Mouse (Mus musculus) limb, embryonic 12.5 days (tissue): ENCODE results near the gene Atf1. TPM values are rescaled to one million over a fixed set of nuclear protein-coding genes. Genes with fewer than 3 reads are reported as not detected.
A peak's percentile ranks its signal among the peaks of the same experiment; 100 is the strongest.

Experiments
- ATAC-seq: fragments of 200-750 bp; cut with Nextera tagmentation; 2 replicates; pipeline ENCODE4 v1.8.0; 2017; ENCODE audit warnings: low read depth, moderate TSS enrichment; ENCODE audit not compliant: insufficient number of reproducible peaks, insufficient read depth, low FRiP score, low TSS enrichment
- H3K27ac ChIP-seq: fragments of 300-500 bp; sonication (generic); 2 replicates; pipeline ENCODE4 v1.5.1; 2016; ENCODE audit warnings: mild to moderate bottlenecking, moderate library complexity
- H3K27me3 ChIP-seq: fragments of 300-500 bp; sonication (generic); 2 replicates; pipeline ENCODE4 v1.6.1; 2016; ENCODE audit warnings: mild to moderate bottlenecking, moderate library complexity
- H3K36me3 ChIP-seq: fragments of 300-500 bp; sonication (generic); 2 replicates; pipeline ENCODE4 v1.6.1; 2016; ENCODE audit warnings: mild to moderate bottlenecking, moderate library complexity
- H3K4me1 ChIP-seq: fragments of 300-500 bp; sonication (generic); replicated peaks from 2 replicates; pipeline ENCODE4 v1.6.1; 2016
- H3K4me2 ChIP-seq: fragments of 300-500 bp; sonication (generic); 2 replicates; pipeline ENCODE4 v1.6.1; 2016; ENCODE audit warnings: mild to moderate bottlenecking, moderate library complexity
- H3K4me3 ChIP-seq: fragments of 300-500 bp; sonication (generic); replicated peaks from 2 replicates; pipeline ENCODE4 v1.5.1; 2016; ENCODE audit warnings: mild to moderate bottlenecking
- H3K9ac ChIP-seq: fragments of 300-500 bp; sonication (generic); replicated peaks from 2 replicates; pipeline ENCODE4 v1.6.1; 2016; ENCODE audit warnings: mild to moderate bottlenecking, moderate library complexity
- H3K9me3 ChIP-seq: fragments of 300-500 bp; sonication (generic); 2 replicates; pipeline ENCODE4 v1.6.1; 2016; ENCODE audit warnings: mild to moderate bottlenecking, moderate library complexity
- WGBS: fragments of 180-500 bp; shearing (Covaris S2); methylation state at CpG from one replicate; pipeline ENCODE4 v1.1.7; 2016; 5-methylcytosine and 5-hydroxymethylcytosine counted together
- polyA plus RNA-seq: library from polyadenylated mRNA; unstranded; fragments of >200 nt; fragmentation: Nextera tagmentation; extraction: Ambion mirVana; gene quantifications from 2 replicates; pipeline ENCODE4 v1.2.1, GENCODE M21; 2016

Atf1 gene
- polyA plus RNA-seq, 1 experiment from 2014 or later: 53.0 TPM

DNA sequence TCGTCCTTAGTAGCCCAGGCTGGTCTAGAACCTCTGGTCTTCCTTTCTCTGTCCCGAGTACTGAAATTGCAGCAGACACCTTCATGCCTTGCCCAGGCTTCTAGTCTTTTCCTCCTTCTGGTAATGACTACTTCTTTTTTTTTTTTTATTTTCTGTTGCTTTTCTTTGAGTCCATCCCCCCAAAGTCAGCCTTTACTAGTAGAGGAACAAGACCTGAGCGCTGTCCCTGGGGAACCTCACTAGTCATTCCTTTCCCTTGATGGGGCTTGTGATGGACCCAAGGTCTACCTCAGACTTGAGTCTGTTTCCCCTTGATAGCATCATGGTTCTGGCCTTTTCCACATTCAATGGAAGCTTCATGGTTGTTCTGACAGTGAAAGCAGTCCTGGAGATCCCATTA, 9.6 kb upstream of the Atf1 start:
- Histone ChIP-seq H3K27me3 (no peaks in the 10 kb centered on the region), H3K9ac (no peak overlapping the region), H3K4me3 (no peak overlapping the region), H3K9me3 (peaks cover 7% of the 10 kb centered on the region), H3K4me1 (no peaks in the 10 kb centered on the region), H3K36me3 (peaks cover 36% of the 10 kb centered on the region), H3K4me2 (no peak overlapping the region), H3K27ac (no peak overlapping the region)
- WGBS: 88% methylated on average over 3 of the region's 3 CpGs
- ATAC-seq: no peak

DNA sequence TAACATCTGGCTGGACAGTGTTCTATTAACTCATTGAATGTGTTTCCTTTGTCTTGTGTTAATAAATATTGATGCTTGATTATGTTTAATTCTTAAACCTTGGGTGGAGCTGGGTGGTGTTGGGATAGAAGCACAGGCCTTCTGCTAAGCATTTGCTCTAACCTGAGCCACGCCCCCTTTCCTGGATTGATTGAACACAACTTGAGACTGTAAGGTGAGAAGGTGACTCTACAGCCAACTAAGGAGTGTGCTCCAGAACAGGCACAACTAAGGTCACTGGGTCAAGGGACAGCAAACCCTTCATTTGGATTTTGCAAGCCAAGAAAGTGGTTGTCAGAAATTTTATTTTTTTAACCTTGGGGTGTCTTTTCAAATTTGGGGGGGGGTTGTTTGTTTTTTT, 8.2 kb upstream of the Atf1 start:
- Histone ChIP-seq H3K4me3 (no peak overlapping the region), H3K4me2 (no peak overlapping the region), H3K4me1 (no peaks in the 10 kb centered on the region), H3K27me3 (no peaks in the 10 kb centered on the region), H3K9ac (no peak overlapping the region), H3K27ac (no peak overlapping the region), H3K36me3 (peaks cover 30% of the 10 kb centered on the region), H3K9me3 (peaks cover 18% of the 10 kb centered on the region)
- no peak for ATAC-seq
- 59% methylated on average over 1 of the region's 1 CpGs for WGBS

DNA sequence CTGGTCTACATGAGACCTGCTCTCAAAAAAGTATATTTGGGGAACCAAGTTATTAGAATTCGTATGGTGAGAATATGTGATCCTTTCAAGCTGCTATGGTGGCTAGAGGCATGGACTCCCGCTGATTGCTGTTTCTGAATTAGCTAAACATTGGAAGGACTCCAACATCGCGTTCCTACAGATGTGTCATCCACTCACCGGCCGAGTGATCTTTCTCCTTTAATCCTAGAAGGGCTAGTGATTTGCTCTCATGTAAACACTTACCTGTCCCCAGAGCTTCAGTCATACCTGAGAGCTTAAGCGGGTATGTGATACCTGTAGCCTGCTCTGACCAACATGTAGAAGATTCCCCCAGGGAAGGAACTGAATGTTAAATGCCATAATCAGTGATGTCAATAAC, 6.7 kb upstream of the Atf1 start:
- H3K36me3 ChIP-seq: peaks cover 27% of the 10 kb centered on the region
- no peaks in the 10 kb centered on the region for H3K27me3 ChIP-seq
- no peaks in the 10 kb centered on the region for H3K4me1 ChIP-seq
- H3K4me3 ChIP-seq: no peak overlapping the region
- 92% methylated on average over 7 of the region's 7 CpGs for WGBS
- H3K4me2 ChIP-seq: no peak overlapping the region
- ATAC-seq: no peak
- H3K27ac ChIP-seq: no peak overlapping the region
- H3K9ac ChIP-seq: no peak overlapping the region
- H3K9me3 ChIP-seq: peaks cover 18% of the 10 kb centered on the region

DNA sequence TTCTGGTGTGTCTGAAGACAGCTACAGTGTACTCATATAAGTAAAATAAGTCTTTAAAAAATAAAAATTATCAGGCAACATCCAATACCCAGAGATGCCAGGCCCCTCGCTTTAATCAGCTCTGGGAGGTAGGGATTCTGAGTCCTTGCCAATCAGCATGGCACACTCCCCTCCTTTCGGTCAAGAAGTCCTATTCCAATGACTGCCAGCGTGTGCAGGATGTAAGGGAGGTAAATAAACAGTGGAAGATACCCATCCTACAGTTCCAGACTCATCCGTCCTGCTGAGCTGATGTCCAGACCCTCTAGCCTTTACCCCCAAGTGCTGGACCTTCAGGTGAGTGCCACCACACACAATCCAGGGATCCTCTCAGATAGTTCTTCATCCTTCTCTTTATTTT, 2.2 kb upstream of the Atf1 start:
- no peak for ATAC-seq
- H3K9ac ChIP-seq: no peak overlapping the region

DNA sequence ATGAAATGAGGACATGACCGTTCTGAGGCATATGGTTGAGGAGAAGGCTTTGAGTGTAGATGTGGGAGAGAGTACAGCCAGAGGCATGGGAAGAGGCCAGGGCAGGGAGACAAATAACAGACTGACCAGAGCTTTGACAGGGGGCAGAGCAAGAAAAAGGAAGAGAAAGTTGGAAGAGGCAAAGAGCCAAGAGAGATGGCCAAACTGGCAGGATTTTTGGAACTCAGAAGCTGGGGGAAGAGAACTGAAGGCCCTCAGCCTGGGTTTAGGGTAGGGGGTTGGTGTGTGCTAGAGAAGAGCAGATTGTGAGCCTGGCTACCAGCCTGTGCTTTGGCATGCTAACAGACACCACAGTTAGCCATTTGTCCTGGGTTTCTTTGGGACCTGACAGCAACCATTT, 1.7 kb upstream of the Atf1 start:
- peaks cover 20% of the 10 kb centered on the region; the same call in 1 of the 2 replicates for H3K36me3 ChIP-seq
- H3K27ac ChIP-seq: no peak overlapping the region
- H3K4me1 ChIP-seq: peaks cover 14% of the 10 kb centered on the region
- 98% methylated on average over 1 of the region's 1 CpGs for WGBS
- no peak overlapping the region for H3K4me2 ChIP-seq
- H3K9ac ChIP-seq: no peak overlapping the region
- H3K4me3 ChIP-seq: no peak overlapping the region
- H3K9me3 ChIP-seq: peaks cover 18% of the 10 kb centered on the region
- H3K27me3 ChIP-seq: no peaks in the 10 kb centered on the region
- ATAC-seq: no peak

More for the DNA sequence above, 2.2 kb upstream of the Atf1 start:
- Histone ChIP-seq H3K27ac (no peak overlapping the region), H3K4me3 (no peak overlapping the region), H3K9me3 (peaks cover 18% of the 10 kb centered on the region), H3K4me2 (no peak overlapping the region), H3K36me3 (peaks cover 20% of the 10 kb centered on the region; the same call in 1 of the 2 replicates), H3K4me1 (peaks cover 14% of the 10 kb centered on the region), H3K27me3 (no peaks in the 10 kb centered on the region)
- 97% methylated on average over 4 of the region's 4 CpGs for WGBS

DNA sequence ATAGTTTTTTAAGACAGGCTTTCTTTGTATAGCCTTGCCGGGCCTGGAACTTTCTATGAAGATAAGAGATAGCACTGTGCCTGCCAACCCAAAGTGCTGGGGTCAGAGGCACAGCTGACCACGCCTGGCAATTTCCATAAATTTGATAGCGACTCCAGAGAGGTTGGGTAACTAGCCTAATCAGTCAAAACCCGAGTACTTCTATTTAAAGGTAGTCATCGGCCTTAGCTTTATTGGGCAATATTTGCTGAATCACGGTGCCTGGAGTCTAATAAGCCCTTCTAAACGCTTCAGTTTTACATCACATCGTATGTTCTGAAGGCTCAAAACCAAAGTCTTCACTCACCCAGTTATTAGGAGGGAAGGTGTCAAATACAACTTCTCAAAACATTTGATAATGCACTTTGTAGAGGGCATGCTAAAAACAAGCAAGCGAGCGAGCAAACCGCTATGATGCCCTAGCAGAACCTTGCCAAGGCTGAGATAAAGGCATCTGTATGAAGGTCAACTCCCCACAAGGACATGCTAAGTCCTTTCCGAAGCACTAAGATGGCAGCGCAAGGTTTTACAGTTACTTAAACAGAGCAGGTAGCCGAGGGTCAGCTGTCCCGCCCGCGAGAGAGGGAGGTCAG, 472 bp upstream of the Atf1 start:
- WGBS: 6% methylated on average over 17 of the region's 17 CpGs
- Histone ChIP-seq H3K27ac (peak overlapping the region; percentile 100), H3K36me3 (peaks cover 20% of the 10 kb centered on the region; the same call in 1 of the 2 replicates), H3K27me3 (no peaks in the 10 kb centered on the region), H3K4me1 (peaks cover 14% of the 10 kb centered on the region), H3K4me2 (peak overlapping the region; percentile 77), H3K9me3 (peaks cover 18% of the 10 kb centered on the region), H3K9ac (peak overlapping the region; percentile 99), H3K4me3 (peak overlapping the region; percentile 83)
- ATAC-seq: no peak

DNA sequence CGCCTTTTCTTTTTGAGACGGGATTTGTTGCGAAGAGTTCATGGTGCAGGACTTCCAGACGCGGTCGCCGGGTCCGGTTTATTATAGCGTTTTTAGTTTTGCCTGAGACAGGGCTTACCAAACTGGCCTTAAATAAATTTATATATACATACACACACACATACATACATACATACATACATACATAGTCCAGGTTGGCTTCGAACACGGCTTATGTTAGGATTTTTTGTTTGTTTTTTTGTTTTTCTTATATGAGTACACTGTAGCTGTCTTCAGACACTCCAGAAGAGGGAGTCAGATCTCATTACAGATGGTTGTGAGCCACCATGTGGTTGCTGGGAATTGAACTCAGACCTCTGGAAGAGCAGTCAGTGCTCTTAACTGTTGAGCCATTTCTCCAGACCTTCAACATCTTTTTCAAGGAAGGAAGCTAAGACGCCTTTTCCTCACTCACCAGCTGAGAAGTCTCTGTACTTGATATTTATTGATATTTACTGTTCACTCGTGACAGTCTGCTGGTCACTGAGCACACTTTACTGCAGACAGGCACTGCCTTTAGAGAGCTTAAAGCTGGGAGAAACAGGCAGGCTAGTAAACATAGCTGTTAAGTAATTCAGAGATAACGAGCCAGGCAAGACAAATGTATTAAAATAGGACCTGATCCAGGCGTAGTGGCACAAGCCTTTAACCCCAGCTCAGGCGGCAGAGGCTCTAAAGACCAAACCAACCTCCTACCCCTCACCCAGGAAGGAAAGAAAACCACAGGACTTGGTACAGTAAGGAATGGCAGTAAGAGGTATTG, 1.1 kb downstream of the Atf1 start:
- H3K36me3 ChIP-seq: peaks cover 25% of the 10 kb centered on the region
- peak overlapping the region; percentile 83 for H3K4me3 ChIP-seq
- H3K27ac ChIP-seq: peak overlapping the region; percentile 100
- no peaks in the 10 kb centered on the region for H3K27me3 ChIP-seq
- peak overlapping the region; percentile 77 for H3K4me2 ChIP-seq
- peak overlapping the region; percentile 99 for H3K9ac ChIP-seq
- ATAC-seq: no peak
- WGBS: 12% methylated on average over 16 of the region's 16 CpGs
- H3K9me3 ChIP-seq: peaks cover 4% of the 10 kb centered on the region
- H3K4me1 ChIP-seq: peaks cover 14% of the 10 kb centered on the region

DNA sequence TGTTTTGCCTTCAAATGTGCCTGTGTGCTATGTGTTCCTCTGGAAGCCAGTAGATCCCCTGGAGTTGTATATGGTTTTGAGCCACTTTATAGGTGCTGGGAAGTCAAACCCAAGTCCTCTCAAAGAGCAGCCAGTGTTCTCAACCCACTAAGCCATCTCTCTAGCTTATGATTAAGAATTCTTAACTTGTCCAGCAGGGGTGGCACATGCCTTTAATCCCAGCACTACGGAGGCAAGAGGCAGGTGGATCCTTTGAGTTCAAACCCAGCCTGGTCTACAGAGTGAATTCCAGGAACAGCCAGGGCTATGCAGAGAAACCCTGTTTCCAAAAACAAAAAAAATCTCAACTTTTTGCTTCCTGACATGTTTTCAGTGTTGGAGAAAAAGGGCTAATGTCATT, 3.0 kb downstream of the Atf1 start:
- no peak for ATAC-seq
- Histone ChIP-seq H3K4me1 (peaks cover 14% of the 10 kb centered on the region), H3K27me3 (no peaks in the 10 kb centered on the region), H3K9me3 (no peaks in the 10 kb centered on the region), H3K9ac (no peak overlapping the region), H3K36me3 (peaks cover 33% of the 10 kb centered on the region), H3K4me2 (no peak overlapping the region), H3K27ac (no peak overlapping the region), H3K4me3 (no peak overlapping the region)
- 86% methylated on average over 1 of the region's 1 CpGs for WGBS

DNA sequence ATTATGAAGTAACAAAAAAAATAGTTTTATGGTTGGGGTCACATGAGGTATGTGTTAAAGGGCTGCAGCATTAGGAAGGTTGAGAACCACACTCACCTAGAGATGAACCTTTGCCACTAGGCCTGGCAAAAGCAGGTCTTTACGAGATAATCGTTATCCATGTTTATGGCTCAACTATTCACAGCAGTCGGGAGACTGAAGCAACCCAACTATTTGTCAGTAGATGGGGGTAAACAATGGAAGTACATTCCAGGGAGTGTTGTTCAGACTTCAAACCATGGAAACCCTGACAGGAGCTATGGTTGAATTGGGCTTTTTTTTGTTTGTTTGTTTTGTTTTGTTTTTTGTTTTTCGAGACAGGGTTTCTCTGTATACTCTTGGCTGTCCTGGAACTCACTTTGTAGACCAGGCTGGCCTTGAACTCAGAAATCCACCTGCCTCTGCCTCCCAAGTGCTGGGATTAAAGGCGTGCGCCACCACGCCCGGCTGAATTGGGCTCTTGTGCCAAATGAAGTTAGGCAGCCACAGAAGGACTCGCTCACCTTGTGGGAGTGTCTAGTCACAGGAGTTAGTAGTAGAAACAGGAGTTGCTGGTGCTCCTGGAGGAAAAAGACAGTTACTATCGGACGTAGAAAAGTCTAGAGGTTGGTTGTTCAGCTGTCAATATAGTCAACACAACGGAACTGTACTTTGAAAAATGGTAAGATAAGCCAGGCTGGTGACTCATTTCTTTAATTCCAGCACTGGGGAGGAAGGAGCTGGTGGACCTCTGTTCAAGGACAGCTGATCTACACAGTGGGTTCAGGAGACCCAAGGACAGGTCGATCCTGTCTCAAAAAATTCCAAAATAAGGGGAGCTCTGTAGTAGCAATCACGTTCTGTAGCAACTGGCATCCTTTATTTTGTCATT, 4.3 kb downstream of the Atf1 start:
- WGBS: 85% methylated on average over 14 of the region's 14 CpGs
- no peaks in the 10 kb centered on the region for H3K9me3 ChIP-seq
- no peaks in the 10 kb centered on the region for H3K27me3 ChIP-seq
- H3K4me3 ChIP-seq: no peak overlapping the region
- H3K36me3 ChIP-seq: peaks cover 42% of the 10 kb centered on the region
- no peak overlapping the region for H3K27ac ChIP-seq
- no peak overlapping the region for H3K4me2 ChIP-seq
- no peak for ATAC-seq
- H3K4me1 ChIP-seq: peaks cover 12% of the 10 kb centered on the region
- no peak overlapping the region for H3K9ac ChIP-seq

DNA sequence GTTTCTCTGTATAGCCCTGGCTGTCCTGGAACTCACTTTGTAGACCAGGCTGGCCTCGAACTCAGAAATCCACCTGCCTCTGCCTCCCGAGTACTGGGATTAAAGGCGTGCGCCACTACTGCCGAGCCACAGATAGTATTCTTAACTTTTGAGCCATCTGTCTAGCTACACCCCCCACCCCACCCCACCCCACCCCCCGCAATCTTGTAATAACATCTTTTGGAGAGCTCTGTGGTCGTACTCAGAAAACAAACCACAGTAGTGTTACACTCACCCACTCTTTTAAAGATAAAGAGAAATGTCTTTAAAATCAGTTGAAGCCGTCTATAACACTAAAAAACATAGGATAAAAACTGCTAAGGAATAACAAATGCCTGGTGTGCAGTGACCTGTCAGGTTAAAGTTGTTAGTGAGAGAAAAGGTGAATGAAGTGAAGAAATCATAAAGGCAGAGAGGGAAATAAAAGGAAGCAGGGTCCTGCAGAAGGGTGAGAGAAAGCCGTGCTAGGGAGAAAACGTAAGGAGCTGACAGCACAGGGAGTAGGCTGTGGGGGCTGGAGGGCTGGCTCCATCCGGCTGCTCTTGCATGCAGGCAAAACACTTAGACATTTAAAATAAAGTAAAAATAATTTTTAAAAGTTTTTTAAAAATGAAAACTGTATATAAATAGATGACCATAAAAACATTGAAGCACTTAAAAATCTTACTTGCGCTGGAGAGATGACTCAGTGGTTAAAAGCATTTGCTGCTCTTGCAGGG, 7.8 kb downstream of the Atf1 start:
- H3K4me1 ChIP-seq: no peaks in the 10 kb centered on the region
- H3K27me3 ChIP-seq: no peaks in the 10 kb centered on the region
- H3K4me2 ChIP-seq: no peak overlapping the region
- WGBS: 93% methylated on average over 12 of the region's 12 CpGs
- H3K4me3 ChIP-seq: no peak overlapping the region
- no peak overlapping the region for H3K27ac ChIP-seq
- H3K36me3 ChIP-seq: peaks cover 75% of the 10 kb centered on the region
- no peaks in the 10 kb centered on the region for H3K9me3 ChIP-seq
- no peak for ATAC-seq
- no peak overlapping the region for H3K9ac ChIP-seq
